19 mouse cellular contexts compared by ENCODE assay signal in genomic region chr4:130296243-130296965, GRCm38 (mm10). TPM values are rescaled to one million over a fixed set of nuclear protein-coding genes. Genes with fewer than 3 reads are reported as not detected.
A peak's percentile ranks its signal among the peaks of the same experiment; 100 is the strongest.
DNase-seq lines count a peak whose midpoint lies in the region; ATAC-seq and TF ChIP-seq lines count a peak whose summit lies in the region.
"Had no signal": no experiment of that assay in that cellular context is flagged by ENCODE, and none has a peak within 500 bp of the region (broad histone marks: within the 10 kb centered on the region; RNA-seq: fewer than 3 reads in every experiment).

No protein-coding gene starts in this region.

- H3K4me2 ChIP-seq in liver, embryonic 11.5 days: peak overlapping the region; percentile 60
- H3K4me2 ChIP-seq in neural tube, embryonic 15.5 days: no peak overlapping the region
- H3K4me2 ChIP-seq: forebrain, embryonic 13.5 days; midbrain, embryonic 12.5 days; neural tube, embryonic 13.5 days had no signal

- TF ChIP-seq EP300 in MEL (IDR thresholded peaks at IDR 0.05; ENCODE audit: low read depth in 1 of 2, low read length in 2 of 2): peak; percentile 55 to 72; a peak in 2 of 4 replicates

- ATAC-seq in liver, embryonic 11.5 days (replicated peaks; ENCODE audit: low FRiP score): peak; percentile 83
- ATAC-seq in megakaryocyte-erythroid progenitor cell, adult 5-6 weeks (replicated peaks; ENCODE audit: low FRiP score, low TSS enrichment, poor library complexity, severe bottlenecking): peak; percentile 46
- ATAC-seq in frontal cortex, adult (ENCODE audit: low TSS enrichment): no peak
- no peak for ATAC-seq in megakaryocyte, adult 5-6 weeks (ENCODE audit: poor library complexity, severe bottlenecking)
- ATAC-seq in neural tube, embryonic 15.5 days (ENCODE audit: low FRiP score): no peak
- ATAC-seq: forebrain, embryonic 13.5 days; hindbrain, postnatal 0 days had no signal

- WGBS in bone marrow, adult 2 months: 74% methylated on average over 13 of the region's 13 CpGs
- 55% methylated on average over 13 of the region's 13 CpGs for WGBS in liver, embryonic 11.5 days
- WGBS in neural tube, embryonic 15.5 days: 89% methylated on average over 13 of the region's 13 CpGs

- H3K9ac ChIP-seq in MEL (ENCODE audit: control insufficient read depth, low read depth, low read length, poor library complexity, severe bottlenecking): peak overlapping the region; percentile 53
- peak overlapping the region; percentile 61 for H3K9ac ChIP-seq in liver, embryonic 11.5 days (ENCODE audit: low read depth, low read length)
- H3K9ac ChIP-seq in neural tube, embryonic 15.5 days (replicated peaks): no peak overlapping the region
- H3K9ac ChIP-seq: forebrain, embryonic 13.5 days; limb, embryonic 15.5 days; midbrain, embryonic 12.5 days; neural tube, embryonic 13.5 days had no signal

- H3K4me1 ChIP-seq in MEL (ENCODE audit: control insufficient read depth in 1 of 2, insufficient read depth in 2 of 2, low read length in 2 of 2): peaks cover 13 to 14% of the 10 kb centered on the region in 2 experiments
- H3K4me1 ChIP-seq in bone marrow, adult 2 months (ENCODE audit: control insufficient read depth, insufficient read depth, low read length): no peaks in the 10 kb centered on the region
- H3K4me1 ChIP-seq in liver, embryonic 11.5 days (replicated peaks; ENCODE audit: control insufficient read depth, insufficient read depth, low read length): peaks cover 24% of the 10 kb centered on the region
- H3K4me1 ChIP-seq in neural tube, embryonic 15.5 days: 0 out of 2 replicates have a peak, but pooled peaks cover 2% of the 10 kb centered on the region
- H3K4me1 ChIP-seq: forebrain, embryonic 13.5 days had no signal

- H3K79me2 ChIP-seq in MEL (ENCODE audit: control insufficient read depth, insufficient read depth, low read length, poor library complexity): no peaks in the 10 kb centered on the region

- DNase-seq in MEL (ENCODE audit: low read depth, low spot score): peak; percentile 82
- no peak for DNase-seq in liver, embryonic 11.5 days (ENCODE audit: low spot score)
- DNase-seq: kidney, adult 2 months; right cerebral cortex, postnatal 4 days; thymus, postnatal 14 days had no signal

- H3K27ac ChIP-seq in MEL (ENCODE audit: control insufficient read depth, low read depth, low read length): peak overlapping the region; percentile 84
- H3K27ac ChIP-seq in bone marrow, adult 2 months (ENCODE audit: control insufficient read depth, insufficient read depth, low read depth, low read length, poor library complexity): peak overlapping the region; percentile 91
- peak overlapping the region; percentile 97 for H3K27ac ChIP-seq in liver, embryonic 11.5 days (ENCODE audit: low read depth, low read length)
- H3K27ac ChIP-seq in neural tube, embryonic 15.5 days (replicated peaks): no peak overlapping the region
- H3K27ac ChIP-seq: forebrain, embryonic 13.5 days; heart, embryonic 13.5 days; hindbrain, postnatal 0 days; limb, embryonic 15.5 days; midbrain, embryonic 12.5 days; neural tube, embryonic 13.5 days had no signal

- H3K27me3 ChIP-seq in MEL (ENCODE audit: control insufficient read depth in 1 of 2, insufficient read depth in 2 of 2, low read length in 2 of 2): no peaks in the 10 kb centered on the region
- 0 out of 2 replicates have a peak, but pooled peaks cover 2% of the 10 kb centered on the region for H3K27me3 ChIP-seq in liver, embryonic 11.5 days (replicated peaks; ENCODE audit: control insufficient read depth, insufficient read depth, low read length)
- H3K27me3 ChIP-seq in neural tube, embryonic 15.5 days (replicated peaks): no peaks in the 10 kb centered on the region
- H3K27me3 ChIP-seq: forebrain, embryonic 13.5 days; heart, embryonic 13.5 days; limb, embryonic 15.5 days had no signal

- TF ChIP-seq CTCF in MEL (IDR thresholded peaks at IDR 0.05 in 2 of 3, conservative IDR thresholded peaks at IDR 0.05 in 1 of 3; ENCODE audit: control insufficient read depth in 1 of 3, insufficient read depth in 1 of 3, low read depth in 2 of 3, low read length in 3 of 3, poor library complexity in 1 of 3, severe bottlenecking in 1 of 3): no peak
- no peak for TF ChIP-seq CTCF in bone marrow, adult 2 months (IDR thresholded peaks at IDR 0.05; ENCODE audit: control insufficient read depth, insufficient read depth, low read length)

- no peaks in the 10 kb centered on the region for H3K9me3 ChIP-seq in MEL (replicated peaks; ENCODE audit: insufficient read depth, low read length)
- H3K9me3 ChIP-seq in liver, embryonic 11.5 days (ENCODE audit: control insufficient read depth, low read length): no peaks in the 10 kb centered on the region
- no peaks in the 10 kb centered on the region for H3K9me3 ChIP-seq in neural tube, embryonic 15.5 days (replicated peaks)
- H3K9me3 ChIP-seq: forebrain, embryonic 13.5 days; heart, embryonic 13.5 days; limb, embryonic 15.5 days; midbrain, embryonic 12.5 days; neural tube, embryonic 13.5 days had no signal

- TF ChIP-seq POLR2A in MEL (IDR thresholded peaks at IDR 0.05; ENCODE audit: control insufficient read depth in 1 of 2, insufficient read depth in 1 of 2, low read depth in 1 of 2, low read length in 2 of 2, poor library complexity in 1 of 2): peak in 1 of 2 experiments; percentile 28; a peak in 1 of 4 replicates
- TF ChIP-seq POLR2A in bone marrow, adult 2 months (IDR thresholded peaks at IDR 0.05; ENCODE audit: borderline replicate concordance, control insufficient read depth, low read depth, low read length): no peak

- peak overlapping the region; percentile 38 to 54 for H3K4me3 ChIP-seq in MEL (ENCODE audit: control insufficient read depth in 1 of 2, insufficient read depth in 1 of 2, low read depth in 2 of 2, low read length in 2 of 2)
- H3K4me3 ChIP-seq in bone marrow, adult 2 months (replicated peaks; ENCODE audit: control insufficient read depth, low read depth, low read length): peak overlapping the region; percentile 27
- no peak overlapping the region for H3K4me3 ChIP-seq in liver, embryonic 11.5 days (ENCODE audit: low read depth, low read length)
- H3K4me3 ChIP-seq in neural tube, embryonic 15.5 days (replicated peaks): no peak overlapping the region
- H3K4me3 ChIP-seq: forebrain, embryonic 13.5 days; heart, embryonic 13.5 days; limb, embryonic 15.5 days; midbrain, embryonic 12.5 days; neural tube, embryonic 13.5 days had no signal

- TF ChIP-seq RAD21 in MEL (IDR thresholded peaks at IDR 0.05; ENCODE audit: low read depth, low read length): no peak

- H3K36me3 ChIP-seq in MEL (ENCODE audit: control insufficient read depth in 1 of 2, insufficient read depth in 2 of 2, low read length in 2 of 2): peaks cover 0 to 5% of the 10 kb centered on the region in 2 experiments; a peak in 2 of 4 replicates
- no peaks in the 10 kb centered on the region for H3K36me3 ChIP-seq in liver, embryonic 11.5 days (ENCODE audit: control insufficient read depth, insufficient read depth, low read length)
- H3K36me3 ChIP-seq in neural tube, embryonic 15.5 days: no peaks in the 10 kb centered on the region
- H3K36me3 ChIP-seq: heart, embryonic 13.5 days; limb, embryonic 15.5 days; midbrain, embryonic 12.5 days; neural tube, embryonic 13.5 days had no signal

TF ChIP-seq in MEL, 35 proteins besides CTCF, POLR2A, EP300 and RAD21 (continues in another document):
- TF ChIP-seq MYB (IDR thresholded peaks at IDR 0.05; ENCODE audit: low read depth, low read length): no peak
- TF ChIP-seq GATA1 (IDR thresholded peaks at IDR 0.05; ENCODE audit: low read depth, low read length): peak; percentile 85
- TF ChIP-seq HCFC1 (IDR thresholded peaks at IDR 0.05; ENCODE audit: low read depth, low read length): 0 out of 2 replicates have a peak, but pooled peaks have one; percentile 7
- TF ChIP-seq TCF12 (IDR thresholded peaks at IDR 0.05; ENCODE audit: low read depth, low read length): peak; percentile 37; the same call in 1 of the 2 replicates

RNA-seq across cellular contexts. Expression of gene Fabp3, which starts 12.0 kb away (rescaled TPM):
- total RNA-seq in MEL (2012; rRNA removed): not detected in 2 replicates
- under 1 TPM in 1 of 2 experiments, not detected in 1; 0.60 TPM for polyA plus RNA-seq in MEL (2012; ENCODE audit: insufficient read depth in 1 of 2, insufficient read length in 2 of 2, low read depth in 1 of 2, low replicate concordance in 2 of 2, missing spikeins in 1 of 2)
- polyA plus RNA-seq in bone marrow, adult 2 months (2011; ENCODE audit: insufficient read depth, insufficient read length, low replicate concordance, missing spikeins): 1.6 and 44.6 TPM in 2 replicates
- 5.0 and 6.4 TPM in 2 replicates for polyA plus RNA-seq in liver, embryonic 11.5 days (2014; fragmentation: Nextera tagmentation; extraction: Ambion mirVana)
- total RNA-seq in megakaryocyte-erythroid progenitor cell, adult 5-6 weeks (2014; fragmentation: Nextera tagmentation): not detected in 2 replicates
- total RNA-seq in megakaryocyte-erythroid progenitor cell, adult 5-6 weeks (2017): not detected in 2 replicates
- not detected in 2 replicates for total RNA-seq in megakaryocyte, adult 5-6 weeks (2015)
- total RNA-seq in megakaryocyte, adult 5-6 weeks (2017): 0.28 and 0.33 TPM in 2 replicates
- polyA plus RNA-seq in neural tube, embryonic 15.5 days (2015; fragmentation: Nextera tagmentation; extraction: Ambion mirVana): 226 and 288 TPM in 2 replicates

RNA-seq across cellular contexts. Expression of gene Gm10570, which starts 12.1 kb away (rescaled TPM):
- not detected in 2 replicates for total RNA-seq in MEL (2012; rRNA removed)
- not detected for polyA plus RNA-seq in MEL (2012; ENCODE audit: insufficient read depth in 1 of 2, insufficient read length in 2 of 2, low read depth in 1 of 2, low replicate concordance in 2 of 2, missing spikeins in 1 of 2)
- not detected in 2 replicates for polyA plus RNA-seq in bone marrow, adult 2 months (2011; ENCODE audit: insufficient read depth, insufficient read length, low replicate concordance, missing spikeins)
- not detected in 2 replicates for polyA plus RNA-seq in liver, embryonic 11.5 days (2014; fragmentation: Nextera tagmentation; extraction: Ambion mirVana)
- total RNA-seq in megakaryocyte-erythroid progenitor cell, adult 5-6 weeks (2014; fragmentation: Nextera tagmentation): not detected in 2 replicates
- total RNA-seq in megakaryocyte-erythroid progenitor cell, adult 5-6 weeks (2017): not detected in 2 replicates
- not detected in 2 replicates for total RNA-seq in megakaryocyte, adult 5-6 weeks (2015)
- not detected in 2 replicates for total RNA-seq in megakaryocyte, adult 5-6 weeks (2017)
- 1.3 and 1.6 TPM in 2 replicates for polyA plus RNA-seq in neural tube, embryonic 15.5 days (2015; fragmentation: Nextera tagmentation; extraction: Ambion mirVana)
- total RNA-seq: adrenal gland, adult 18-20 months had no signal
- polyA plus RNA-seq: embryonic facial prominence, embryonic 14.5 days; gonadal fat pad, adult 2 months; limb, embryonic 15.5 days; midbrain, embryonic 12.5 days had no signal

RNA-seq across cellular contexts. Expression of gene Serinc2, which starts 17.4 kb away (rescaled TPM):
- not detected in 2 replicates for total RNA-seq in MEL (2012; rRNA removed)
- under 1 TPM in 1 of 2 experiments, not detected in 1; 0.21 TPM for polyA plus RNA-seq in MEL (2012; ENCODE audit: insufficient read depth in 1 of 2, insufficient read length in 2 of 2, low read depth in 1 of 2, low replicate concordance in 2 of 2, missing spikeins in 1 of 2)
- 0.52 TPM in 1 of 2 replicates, not detected in the other for polyA plus RNA-seq in bone marrow, adult 2 months (2011; ENCODE audit: insufficient read depth, insufficient read length, low replicate concordance, missing spikeins)
- 6.1 and 6.8 TPM in 2 replicates for polyA plus RNA-seq in liver, embryonic 11.5 days (2014; fragmentation: Nextera tagmentation; extraction: Ambion mirVana)
- total RNA-seq in megakaryocyte-erythroid progenitor cell, adult 5-6 weeks (2014; fragmentation: Nextera tagmentation): not detected in 2 replicates
- total RNA-seq in megakaryocyte-erythroid progenitor cell, adult 5-6 weeks (2017): not detected in 2 replicates
- total RNA-seq in megakaryocyte, adult 5-6 weeks (2015): 0.16 and 0.27 TPM in 2 replicates
- not detected in 2 replicates for total RNA-seq in megakaryocyte, adult 5-6 weeks (2017)
- polyA plus RNA-seq in neural tube, embryonic 15.5 days (2015; fragmentation: Nextera tagmentation; extraction: Ambion mirVana): 28.7 and 29.1 TPM in 2 replicates

Comparison
In these comparisons a context has a peak if more than half of its experiments do, and no peak if none do; other contexts are left out.
1. H3K4me3 ChIP-seq: peak in MEL (2 of 2) and bone marrow, adult 2 months (single experiment); none in liver, embryonic 11.5 days (single experiment) and neural tube, embryonic 15.5 days (single experiment).
2. ATAC-seq: peak in liver, embryonic 11.5 days (single experiment) and megakaryocyte-erythroid progenitor cell, adult 5-6 weeks (single experiment); none in frontal cortex, adult (single experiment), megakaryocyte, adult 5-6 weeks (single experiment) and neural tube, embryonic 15.5 days (single experiment).